Mouse (Mus musculus): ENCODE measurements around the gene Snrnp200.
"Not testable (repeated sequence)": the region's sequence is repeated elsewhere in the genome, so short reads cannot be mapped to it uniquely, and the experiment has no call there.

The Snrnp200 gene

GRCm38 (mm10) chr2:127207547-127208451 is at the start of gene Snrnp200, which contains the start of gene 1810024B03Rik:
Gene Snrnp200 (plus strand): TSS chr2:127208386.
Gene 1810024B03Rik (minus strand): TSS chr2:127208280.
- peak; percentile 95 for DNase-seq

GRCm38 (mm10) chr2:127165675-127166074 is 42.5 kb upstream of the Snrnp200 start:
- no peak for DNase-seq

- not testable (repeated sequence) for DNase-seq
Observed at GRCm38 (mm10) chr2:127166261-127166660, 41.9 kb upstream of the Snrnp200 start.

- DNase-seq, result peak; percentile 74
Observed at GRCm38 (mm10) chr2:127182598-127183381, 25.4 kb upstream of the Snrnp200 start.

GRCm38 (mm10) chr2:127189574-127189973 is 18.6 kb upstream of the Snrnp200 start:
- DNase-seq, result no peak

GRCm38 (mm10) chr2:127204932-127205331 is 3.3 kb upstream of the Snrnp200 start:
- DNase-seq, result peak; percentile 41

- DNase-seq, result not testable (repeated sequence)
Observed at GRCm38 (mm10) chr2:127205936-127206335, 2.2 kb upstream of the Snrnp200 start.

- DNase-seq, result no peak
Observed at GRCm38 (mm10) chr2:127206916-127207315, 1.3 kb upstream of the Snrnp200 start.

- no peak for DNase-seq
Observed at GRCm38 (mm10) chr2:127208452-127208769, 225 bp downstream of the Snrnp200 start.

GRCm38 (mm10) chr2:127210701-127211100 is 2.5 kb downstream of the Snrnp200 start:
- DNase-seq, result no peak

- DNase-seq, result no peak
Observed at GRCm38 (mm10) chr2:127217746-127218145, 9.6 kb downstream of the Snrnp200 start.

GRCm38 (mm10) chr2:127225261-127225660 is 17.1 kb downstream of the Snrnp200 start:
- no peak for DNase-seq

GRCm38 (mm10) chr2:127237897-127238610 is 29.9 kb downstream of the Snrnp200 start:
- no peak for DNase-seq

- no peak for DNase-seq
Observed at GRCm38 (mm10) chr2:127240065-127240464, 31.9 kb downstream of the Snrnp200 start.

GRCm38 (mm10) chr2:127247592-127248333 is 39.6 kb downstream of the Snrnp200 start, which contains the start of the genes Ciao1 and Tmem127:
Gene Ciao1 (minus strand): TSS chr2:127247816.
Gene Tmem127 (plus strand): TSS chr2:127247908.
- peak; percentile 96 for DNase-seq

GRCm38 (mm10) chr2:127248334-127249004 is 40.3 kb downstream of the Snrnp200 start:
- DNase-seq, result peak; percentile 59

GRCm38 (mm10) chr2:127250291-127251008 is 42.3 kb downstream of the Snrnp200 start:
- no peak for DNase-seq

- no peak for DNase-seq
Observed at GRCm38 (mm10) chr2:127251457-127251856, 43.3 kb downstream of the Snrnp200 start.

- no peak for DNase-seq
Observed at GRCm38 (mm10) chr2:127251880-127252527, 43.8 kb downstream of the Snrnp200 start.

GRCm38 (mm10) chr2:127252787-127253186 is 44.6 kb downstream of the Snrnp200 start:
- DNase-seq, result no peak
